Mouse (Mus musculus) ES-Bruce4 (cell line): ENCODE measurements around the gene Alyref.

Experiments
- CTCF ChIP-seq: IDR thresholded peaks from one replicate; pipeline ENCODE4 v1.8.1; 2011; ENCODE audit warnings: low read depth, low read length
- EP300 ChIP-seq: IDR thresholded peaks from 2 replicates; pipeline ENCODE4 v1.6.1; 2011; ENCODE audit warnings: low read depth, low read length; ENCODE audit not compliant: insufficient read depth

DNA sequence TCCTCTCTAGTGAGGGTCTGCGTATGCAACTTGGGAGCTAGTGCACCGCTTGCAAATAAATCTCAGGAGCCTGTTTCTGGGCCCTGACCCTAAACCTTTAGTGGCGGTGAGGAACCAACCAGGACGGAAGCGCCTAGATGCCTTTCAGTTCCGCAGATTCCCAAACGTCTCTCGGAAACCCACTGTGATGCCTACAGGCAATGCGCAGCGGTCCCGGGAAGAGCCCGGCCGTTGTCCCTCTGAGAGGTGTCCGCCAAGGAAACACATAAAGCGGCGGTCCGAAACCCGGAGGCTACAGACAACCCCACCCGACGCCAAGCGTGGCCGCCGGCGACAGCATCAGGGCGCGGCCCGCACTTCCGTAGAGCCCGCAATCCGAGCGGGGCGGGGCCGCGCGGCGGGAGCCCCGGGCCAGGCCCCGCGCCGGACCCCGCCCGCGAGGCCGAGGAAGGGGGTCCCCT is 17.3 kb downstream of the Alyref start:
- no peak for TF ChIP-seq CTCF
- no peak for TF ChIP-seq EP300
